Mouse (Mus musculus): ENCODE measurements around the gene Fkrp.

Fkrp gene

GRCm38 (mm10) chr7:16792316-16792715 lies 24.2 kb downstream of the Fkrp start:
- DNase-seq (ENCODE audit: low spot score) = no peak

- DNase-seq (ENCODE audit: low spot score) = no peak
These were observed 30.9 kb downstream of the Fkrp start for GRCm38 (mm10) chr7:16785541-16786083.

- DNase-seq (ENCODE audit: low spot score) = no peak
These were observed 32.0 kb downstream of the Fkrp start for GRCm38 (mm10) chr7:16784498-16784976.

DNA sequence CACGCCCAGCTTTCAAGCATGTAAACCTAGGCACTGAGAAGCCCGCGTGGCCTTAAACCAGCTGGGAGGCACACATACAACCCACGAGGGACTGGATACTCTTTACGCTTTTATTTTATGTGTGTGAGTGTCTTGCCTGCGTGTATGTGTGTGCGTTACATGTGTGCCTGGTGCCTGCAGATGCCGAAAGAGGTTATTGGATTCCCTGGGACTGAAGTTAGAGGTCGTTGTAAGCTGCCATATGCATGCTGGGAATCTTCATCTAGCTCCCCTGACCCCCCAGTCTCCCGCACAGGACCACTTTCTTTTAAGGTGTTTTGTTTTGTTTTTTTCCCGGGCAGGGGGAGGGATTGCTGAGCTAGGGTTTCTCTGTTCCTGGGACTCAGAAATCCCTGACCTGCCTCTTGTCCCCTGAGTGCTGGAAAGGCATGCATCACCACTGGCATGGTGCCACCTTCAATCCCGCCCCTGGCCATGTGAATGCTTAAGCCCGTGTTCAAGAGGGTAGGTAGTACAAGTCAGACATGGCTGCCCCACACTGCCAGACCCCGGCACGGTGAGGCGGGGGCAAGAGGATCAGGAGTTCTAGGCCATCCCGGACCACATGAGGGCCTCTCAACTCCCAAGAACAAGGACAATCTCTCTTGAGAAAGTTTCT lies 32.6 kb downstream of the Fkrp start:
- peak; percentile 37 for DNase-seq (ENCODE audit: low spot score)

GRCm38 (mm10) chr7:16783224-16783688 lies 33.3 kb downstream of the Fkrp start:
- DNase-seq (ENCODE audit: low spot score) = no peak

DNA sequence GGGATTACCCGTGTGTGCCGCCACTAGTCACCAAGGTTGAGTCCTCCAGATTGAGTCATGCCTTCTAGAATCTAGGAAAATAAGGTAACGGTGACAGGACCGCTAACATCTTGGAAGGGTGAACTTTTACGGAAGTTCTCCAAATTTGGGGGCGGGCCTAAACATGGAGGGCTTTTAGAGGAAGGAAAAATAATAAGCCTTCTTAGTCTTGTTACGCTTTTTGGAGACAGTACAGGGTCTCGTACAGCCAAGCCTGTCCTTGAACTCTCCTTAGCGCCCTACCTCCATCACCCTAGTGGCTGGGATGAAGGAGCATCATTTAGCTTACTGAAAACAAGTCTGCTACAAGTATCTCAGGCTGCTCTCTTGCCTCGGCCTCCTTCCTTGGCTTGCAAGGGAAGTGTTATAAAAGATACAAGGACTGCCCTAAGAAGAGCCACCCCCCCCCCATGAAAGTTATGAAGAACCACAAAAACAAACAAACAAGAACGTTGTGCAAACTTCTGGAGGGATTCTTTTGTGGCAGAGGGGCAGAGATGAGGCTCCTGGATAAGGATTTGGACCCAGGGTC lies 33.9 kb downstream of the Fkrp start:
- no peak for DNase-seq (ENCODE audit: low spot score)

GRCm38 (mm10) chr7:16781816-16782554 lies 34.5 kb downstream of the Fkrp start:
- DNase-seq (ENCODE audit: low spot score) = no peak

GRCm38 (mm10) chr7:16781555-16781815 lies 35.0 kb downstream of the Fkrp start:
- no peak for DNase-seq (ENCODE audit: low spot score)

DNA sequence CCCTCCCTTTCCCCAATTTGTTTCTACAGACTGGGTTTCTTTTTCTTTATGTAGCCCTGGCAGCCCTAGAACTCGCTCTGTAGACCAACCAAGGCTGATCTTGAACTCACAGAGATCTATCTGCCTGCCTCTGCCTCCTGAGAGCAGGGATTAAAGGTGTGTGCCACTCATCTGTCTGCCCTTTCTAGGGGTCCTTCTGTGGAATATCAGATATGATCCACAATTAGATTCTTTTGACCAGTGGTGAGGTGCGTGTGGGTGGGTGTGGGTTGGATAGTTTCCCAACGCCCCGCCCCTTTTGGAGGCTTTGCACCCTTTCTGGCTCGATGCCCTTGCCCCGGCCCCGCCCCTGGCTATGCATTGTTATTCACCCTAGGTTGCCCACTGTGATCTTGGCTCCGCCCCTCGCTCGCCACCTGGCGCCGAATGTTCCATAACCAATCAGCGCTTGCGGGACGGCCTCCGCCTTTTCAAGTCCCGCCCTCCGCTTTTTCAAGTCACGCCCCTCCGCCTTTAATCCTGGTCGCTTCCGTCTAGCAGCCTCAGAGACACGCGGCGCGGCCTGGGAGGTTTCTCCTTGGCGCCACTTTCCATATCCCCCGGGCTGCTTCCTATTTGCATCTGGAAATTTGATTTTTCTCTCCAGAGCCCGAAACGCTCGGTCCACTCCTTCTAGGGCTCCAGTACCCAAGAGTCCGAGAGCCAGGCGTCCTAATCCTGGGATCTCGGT lies 35.5 kb downstream of the Fkrp start, which contains the start of gene Slc1a5:
Gene Slc1a5, plus strand, starts transcription at position 516 of the 730 bp plus-strand sequence.
- peak; percentile 92 for DNase-seq (ENCODE audit: low spot score)

DNA sequence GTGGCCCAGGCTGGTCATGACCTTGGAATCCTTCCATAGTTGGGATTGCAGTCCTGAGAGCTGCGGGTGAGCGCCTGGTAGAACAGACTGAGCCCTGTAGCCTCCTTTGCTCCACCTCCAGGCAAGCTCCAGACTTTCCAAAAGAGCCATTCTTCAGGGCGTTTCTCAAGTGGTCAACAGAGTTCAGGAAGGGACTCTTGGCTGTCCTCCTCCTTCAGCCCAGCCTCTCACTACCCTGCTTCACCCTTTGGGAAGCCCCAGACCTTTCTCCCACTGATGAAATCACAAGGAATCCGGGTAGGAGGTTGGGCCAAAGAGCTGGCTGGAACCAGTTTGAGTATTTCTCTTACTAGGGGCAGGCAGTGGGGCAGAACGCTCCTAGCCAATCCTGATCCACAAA lies 36.5 kb downstream of the Fkrp start:
- no peak for DNase-seq (ENCODE audit: low spot score)

DNA sequence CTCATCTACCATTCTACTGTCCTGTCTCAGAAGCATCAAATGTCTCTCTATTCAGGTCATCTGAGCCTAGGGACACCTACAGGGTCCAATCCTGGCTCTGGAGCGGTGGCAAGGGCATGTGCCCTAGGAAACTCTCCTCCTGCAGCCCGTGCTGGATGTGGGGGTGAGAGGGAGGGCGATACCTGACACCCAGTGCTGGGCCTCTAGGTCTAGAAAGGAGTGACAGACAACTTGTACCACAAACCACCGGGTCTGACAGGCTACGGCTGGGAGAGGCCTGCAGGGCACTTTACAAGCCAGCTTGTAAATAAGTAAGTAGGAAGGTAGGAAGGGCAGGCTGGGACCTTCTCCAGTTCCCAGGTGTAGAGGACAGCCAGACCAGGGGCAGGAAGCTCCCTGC lies 40.6 kb downstream of the Fkrp start:
- no peak for DNase-seq (ENCODE audit: low spot score)

DNA sequence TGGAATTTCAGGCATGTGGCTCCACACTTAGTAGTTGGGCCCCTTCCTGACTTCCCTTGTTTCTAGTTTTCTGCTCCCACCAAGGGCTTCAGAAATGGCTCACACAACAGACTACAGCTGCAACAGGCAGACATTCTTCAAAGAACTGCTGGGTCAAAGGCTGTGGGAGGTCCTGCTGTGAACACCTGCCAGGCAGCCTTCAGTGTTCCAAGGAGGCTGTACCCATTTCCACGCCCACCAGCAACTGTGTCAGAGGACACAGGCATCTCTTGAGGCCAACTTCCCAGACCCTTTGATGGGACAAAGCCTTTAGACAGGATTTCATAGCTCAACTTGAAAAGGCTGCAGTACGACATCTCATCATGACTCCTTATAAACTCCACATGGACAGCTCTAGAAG lies 50.1 kb downstream of the Fkrp start:
- DNase-seq (ENCODE audit: low spot score) = no peak

- DNase-seq (ENCODE audit: low spot score) = no peak
These were observed 52.9 kb downstream of the Fkrp start for GRCm38 (mm10) chr7:16763463-16764218.

DNA sequence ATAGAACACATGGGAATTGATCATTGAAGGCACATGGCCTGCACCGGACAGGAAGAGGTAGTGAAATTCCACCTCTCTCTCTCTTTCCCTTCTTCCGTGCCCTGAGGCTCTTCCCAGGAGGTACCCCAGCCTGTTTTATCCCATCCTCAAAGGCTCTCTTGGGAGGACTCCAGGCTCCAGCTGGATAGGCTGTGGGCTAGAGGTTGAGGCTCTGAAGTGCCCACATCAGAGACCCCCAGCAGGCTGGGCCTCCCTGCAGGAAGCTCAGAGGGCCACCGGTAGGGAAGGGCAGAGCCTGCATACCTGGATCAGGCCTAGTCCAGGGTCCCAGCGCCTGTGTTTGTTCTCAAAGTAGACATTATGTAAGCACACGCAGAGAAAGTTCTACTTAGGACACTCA lies 54.9 kb downstream of the Fkrp start:
- no peak for DNase-seq (ENCODE audit: low spot score)

GRCm38 (mm10) chr7:16761005-16761481 lies 55.5 kb downstream of the Fkrp start:
- peak; percentile 51 for DNase-seq (ENCODE audit: low spot score)

- no peak for DNase-seq (ENCODE audit: low spot score)
These were observed 56.2 kb downstream of the Fkrp start for GRCm38 (mm10) chr7:16760292-16760691.

Data from ovary, postnatal 14 days (tissue).